8 mouse cellular contexts compared by ENCODE assay signal in the genomic region with DNA sequence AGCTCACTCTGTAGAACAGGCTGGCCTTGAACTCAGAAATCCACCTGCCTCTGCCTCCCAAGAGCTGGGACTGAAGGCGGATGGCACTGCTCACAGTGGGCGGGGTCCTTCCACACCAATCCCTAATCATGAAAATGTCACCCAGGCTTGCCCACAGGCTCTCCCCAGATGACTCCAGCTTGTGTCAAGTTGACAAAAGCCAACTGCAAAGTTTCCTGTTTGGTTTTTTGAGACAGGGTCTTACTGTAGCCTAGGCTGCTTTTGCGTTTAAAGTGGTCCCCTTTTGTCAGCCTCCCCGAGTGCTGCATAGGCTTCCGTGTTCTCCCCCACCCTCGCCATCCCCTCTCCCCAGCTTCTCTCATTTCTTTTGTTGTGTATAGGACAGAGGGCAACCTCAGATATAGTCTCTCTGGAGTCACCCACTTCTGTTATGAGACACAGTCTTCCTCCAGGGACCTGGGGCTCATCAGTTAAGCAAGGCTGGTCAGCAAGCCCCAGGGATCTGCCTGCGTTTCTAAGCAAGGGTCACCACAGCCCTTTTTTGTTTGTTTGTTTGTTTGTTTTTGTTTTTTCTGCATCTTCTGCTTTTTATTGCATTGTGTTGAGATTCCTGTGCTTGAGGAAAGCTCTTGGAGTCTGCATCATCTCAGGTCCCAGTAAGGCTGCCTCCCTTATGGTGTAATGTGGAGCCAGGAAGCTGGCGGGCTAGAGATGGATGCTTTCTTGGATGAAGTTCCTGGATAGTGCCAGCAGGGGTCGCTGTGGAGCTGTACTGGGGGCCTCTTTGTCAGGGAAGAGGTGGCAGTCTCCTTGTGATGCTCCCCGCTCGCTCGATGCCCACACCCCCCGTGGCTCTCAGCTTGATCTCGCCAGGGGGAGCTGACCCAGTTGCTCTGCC. TPM values are rescaled to one million over a fixed set of nuclear protein-coding genes. Genes with fewer than 3 reads are reported as not detected.
DNase-seq lines count a peak whose midpoint lies in the region; ATAC-seq and TF ChIP-seq lines count a peak whose summit lies in the region.

No protein-coding gene starts in this region.

- in situ Hi-C loops in ES-E14 (cut with MboI; ENCODE audit: low sequenced_read_pairs in 2 of 2, unreplicated experiment in 2 of 2) = loop anchor here (10.0 to 25.0 kb wide), 2 partner anchors 169 to 172 kb away; no protein-coding TSS in a partner anchor

- peaks cover 0 to 11% of the 10 kb centered on the region in 2 experiments; a peak in 1 of 4 replicates for H3K4me1 ChIP-seq in ES-E14 (ENCODE audit: control insufficient read depth in 2 of 2, insufficient read depth in 2 of 2, low read length in 2 of 2, poor library complexity in 1 of 2)
- peaks cover 14% of the 10 kb centered on the region for H3K4me1 ChIP-seq in cerebellum, adult 2 months (ENCODE audit: control insufficient read depth, insufficient read depth, low read length)
- peaks cover 13% of the 10 kb centered on the region; the same call in 1 of the 2 replicates for H3K4me1 ChIP-seq in forebrain, postnatal 0 days (ENCODE audit: insufficient read depth)
- H3K4me1 ChIP-seq in lung, embryonic 15.5 days = peaks cover 41% of the 10 kb centered on the region
- H3K4me1 ChIP-seq in thymus, adult 2 months (replicated peaks; ENCODE audit: control insufficient read depth, insufficient read depth, low read length) = peaks cover 2% of the 10 kb centered on the region; the same call in 1 of the 2 replicates

- H3K27ac ChIP-seq in ES-E14 (ENCODE audit: insufficient read depth, low read depth, low read length, poor library complexity, severe bottlenecking) = no peak overlapping the region
- H3K27ac ChIP-seq in cerebellum, adult 2 months (ENCODE audit: insufficient read depth, low read length) = peak overlapping the region; percentile 44; the same call in 1 of the 2 replicates
- H3K27ac ChIP-seq in forebrain, postnatal 0 days (ENCODE audit: low read depth, low read length) = peak overlapping the region; percentile 42; the same call in 1 of the 2 replicates
- H3K27ac ChIP-seq in layer of hippocampus, adult 2 months = peak overlapping the region; percentile 73; the same call in 1 of the 2 replicates
- H3K27ac ChIP-seq in lung, embryonic 15.5 days = no peak overlapping the region
- no peak overlapping the region for H3K27ac ChIP-seq in thymus, adult 2 months (ENCODE audit: control insufficient read depth, insufficient read depth, low read length)

- peak; percentile 89 for DNase-seq in ES-E14 (ENCODE audit: low read depth, low spot score)
- peak; percentile 88 to 96 for DNase-seq in cerebellum, adult 2 months
- DNase-seq in forebrain, postnatal 0 days = peak; percentile 95
- DNase-seq in heart, postnatal 4 days = peak; percentile 96
- DNase-seq in layer of hippocampus, adult 2 months (ENCODE audit: low spot score in 2 of 2) = peak; percentile 91 to 95
- peak; percentile 75 for DNase-seq in ovary, adult 18-20 months (ENCODE audit: low spot score)
- DNase-seq in thymus, adult 2 months = peak; percentile 87

- no peaks in the 10 kb centered on the region for H3K9me3 ChIP-seq in ES-E14 (ENCODE audit: control insufficient read depth, insufficient read depth, low read depth, low read length)
- H3K9me3 ChIP-seq in forebrain, postnatal 0 days (ENCODE audit: low read length) = no peaks in the 10 kb centered on the region
- no peaks in the 10 kb centered on the region for H3K9me3 ChIP-seq in lung, embryonic 15.5 days

- 42% methylated on average over 14 of the region's 14 CpGs for WGBS in cerebellum, adult 2 months
- 41% methylated on average over 14 of the region's 14 CpGs for WGBS in forebrain, postnatal 0 days
- WGBS in lung, embryonic 15.5 days = 36% methylated on average over 14 of the region's 14 CpGs
- WGBS in thymus, adult 2 months = 37% methylated on average over 14 of the region's 14 CpGs

- H3K27me3 ChIP-seq in cerebellum, adult 2 months (ENCODE audit: control insufficient read depth, insufficient read depth, low read length) = no peaks in the 10 kb centered on the region
- H3K27me3 ChIP-seq in forebrain, postnatal 0 days (ENCODE audit: insufficient read depth, low read length) = no peaks in the 10 kb centered on the region
- H3K27me3 ChIP-seq in lung, embryonic 15.5 days = no peaks in the 10 kb centered on the region
- no peaks in the 10 kb centered on the region for H3K27me3 ChIP-seq in thymus, adult 2 months (ENCODE audit: control insufficient read depth, insufficient read depth, low read length)

- no peak for TF ChIP-seq POLR2A in cerebellum, adult 2 months (IDR thresholded peaks at IDR 0.05; ENCODE audit: borderline replicate concordance, insufficient read depth, low read length)
- TF ChIP-seq POLR2A in thymus, adult 2 months (IDR thresholded peaks at IDR 0.05; ENCODE audit: control insufficient read depth, extremely low read depth, insufficient read depth, low read length, poor library complexity) = no peak

- peak; percentile 97 for TF ChIP-seq CTCF in cerebellum, adult 2 months (IDR thresholded peaks at IDR 0.05; ENCODE audit: borderline replicate concordance, insufficient read depth, low read depth, low read length)
- TF ChIP-seq CTCF in forebrain, postnatal 0 days (IDR thresholded peaks at IDR 0.05; ENCODE audit: low read depth) = peak; percentile 99
- TF ChIP-seq CTCF in layer of hippocampus, adult 2 months (conservative IDR thresholded peaks at IDR 0.05) = peak; percentile 92
- TF ChIP-seq CTCF in thymus, adult 2 months (IDR thresholded peaks at IDR 0.05; ENCODE audit: borderline replicate concordance, control insufficient read depth, extremely low read depth, insufficient read depth, low read length, poor library complexity) = peak; percentile 96

- H3K4me3 ChIP-seq in ES-E14 (ENCODE audit: insufficient read depth in 1 of 2, low read depth in 1 of 2, low read length in 2 of 2, poor library complexity in 1 of 2, severe bottlenecking in 1 of 2) = no peak overlapping the region; a peak in 1 of 4 replicates
- peak overlapping the region; percentile 39 for H3K4me3 ChIP-seq in cerebellum, adult 2 months (replicated peaks; ENCODE audit: insufficient read depth, low read depth, low read length)
- peak overlapping the region; percentile 16; the same call in 1 of the 2 replicates for H3K4me3 ChIP-seq in forebrain, postnatal 0 days (ENCODE audit: low read depth, low read length)
- no peak overlapping the region; the same call in 1 of the 2 replicates for H3K4me3 ChIP-seq in layer of hippocampus, adult 2 months
- no peak overlapping the region for H3K4me3 ChIP-seq in lung, embryonic 15.5 days
- H3K4me3 ChIP-seq in thymus, adult 2 months (ENCODE audit: control insufficient read depth, insufficient read depth, low read length) = no peak overlapping the region

- H3K9ac ChIP-seq in ES-E14 (ENCODE audit: insufficient read depth, low read depth, low read length, poor library complexity, severe bottlenecking) = no peak overlapping the region
- H3K9ac ChIP-seq in forebrain, postnatal 0 days = no peak overlapping the region
- H3K9ac ChIP-seq in lung, embryonic 15.5 days = no peak overlapping the region

- H3K4me2 ChIP-seq in forebrain, postnatal 0 days (ENCODE audit: low read depth) = peak overlapping the region; percentile 45
- H3K4me2 ChIP-seq in lung, embryonic 15.5 days = peak overlapping the region; percentile 46

- peak; percentile 91 for ATAC-seq in forebrain, postnatal 0 days
- ATAC-seq in lung, embryonic 15.5 days (ENCODE audit: borderline replicate concordance, extremely low read depth, low FRiP score, low TSS enrichment) = peak; percentile 41; the same call in 1 of the 2 replicates

- no peaks in the 10 kb centered on the region for H3K36me3 ChIP-seq in ES-E14 (ENCODE audit: control insufficient read depth, insufficient read depth, low read length, poor library complexity, severe bottlenecking)
- H3K36me3 ChIP-seq in forebrain, postnatal 0 days (ENCODE audit: insufficient read depth) = no peaks in the 10 kb centered on the region
- no peaks in the 10 kb centered on the region for H3K36me3 ChIP-seq in lung, embryonic 15.5 days
- H3K36me3 ChIP-seq in thymus, adult 2 months (ENCODE audit: control insufficient read depth, insufficient read depth, low read length) = no peaks in the 10 kb centered on the region

RNA-seq across cellular contexts. Expression of a gene that starts 10.4 kb away (rescaled TPM):
- 2.0 and 2.2 TPM in 2 replicates for total RNA-seq in ES-E14 (2012; rRNA removed)
- 13.7 and 14.2 TPM in 2 replicates for polyA plus RNA-seq in cerebellum, adult 2 months (2012; rRNA removed)
- total RNA-seq in forebrain, postnatal 0 days (2014; rRNA removed) = 1.5 and 3.3 TPM in 2 replicates
- polyA plus RNA-seq in forebrain, postnatal 0 days (2015; fragmentation: Nextera tagmentation; extraction: Ambion mirVana) = 3.4 and 4.8 TPM in 2 replicates
- 1 to 10 TPM; 1.1 to 1.5 TPM for total RNA-seq in heart, postnatal 4 days (2021)
- total RNA-seq in layer of hippocampus, adult 2 months (2021) = 1 to 10 TPM; 5.6 to 5.7 TPM
- 1.8 and 3.2 TPM in 2 replicates for polyA plus RNA-seq in lung, embryonic 15.5 days (2015; fragmentation: Nextera tagmentation; extraction: Ambion mirVana)
- polyA plus RNA-seq in thymus, adult 2 months (2012; rRNA removed) = 0.36 and 0.97 TPM in 2 replicates

RNA-seq across cellular contexts. Expression of a gene that starts 11.2 kb away (rescaled TPM):
- total RNA-seq in ES-E14 (2012; rRNA removed) = 0.37 and 0.40 TPM in 2 replicates
- 105 and 113 TPM in 2 replicates for polyA plus RNA-seq in cerebellum, adult 2 months (2012; rRNA removed)
- total RNA-seq in forebrain, postnatal 0 days (2014; rRNA removed) = 20.7 and 22.7 TPM in 2 replicates
- polyA plus RNA-seq in forebrain, postnatal 0 days (2015; fragmentation: Nextera tagmentation; extraction: Ambion mirVana) = 24.9 and 27.6 TPM in 2 replicates
- total RNA-seq in heart, postnatal 4 days (2021) = 10 to 100 TPM; 46.2 to 57.9 TPM
- 10 to 100 TPM; 71.9 to 73.5 TPM for total RNA-seq in layer of hippocampus, adult 2 months (2021)
- 11.2 and 11.9 TPM in 2 replicates for polyA plus RNA-seq in lung, embryonic 15.5 days (2015; fragmentation: Nextera tagmentation; extraction: Ambion mirVana)
- 9.4 and 14.0 TPM in 2 replicates for polyA plus RNA-seq in thymus, adult 2 months (2012; rRNA removed)

RNA-seq across cellular contexts. Expression of a gene that starts 16.1 kb away (rescaled TPM):
- total RNA-seq in ES-E14 (2012; rRNA removed) = 29.3 and 53.8 TPM in 2 replicates
- polyA plus RNA-seq in cerebellum, adult 2 months (2012; rRNA removed) = 1.9 and 2.2 TPM in 2 replicates
- 1.6 and 1.9 TPM in 2 replicates for total RNA-seq in forebrain, postnatal 0 days (2014; rRNA removed)
- polyA plus RNA-seq in forebrain, postnatal 0 days (2015; fragmentation: Nextera tagmentation; extraction: Ambion mirVana) = 0.75 and 0.97 TPM in 2 replicates
- total RNA-seq in heart, postnatal 4 days (2021) = 10 to 100 TPM; 16.4 to 17.5 TPM
- 1 to 10 TPM; 1.4 to 1.6 TPM for total RNA-seq in layer of hippocampus, adult 2 months (2021)
- polyA plus RNA-seq in lung, embryonic 15.5 days (2015; fragmentation: Nextera tagmentation; extraction: Ambion mirVana) = 12.5 and 13.5 TPM in 2 replicates
- 40.8 and 44.4 TPM in 2 replicates for polyA plus RNA-seq in thymus, adult 2 months (2012; rRNA removed)

RNA-seq across cellular contexts. Expression of a gene that starts 56.7 kb away (rescaled TPM):
- 0.16 and 0.94 TPM in 2 replicates for total RNA-seq in ES-E14 (2012; rRNA removed)
- 1.2 and 1.3 TPM in 2 replicates for polyA plus RNA-seq in cerebellum, adult 2 months (2012; rRNA removed)
- total RNA-seq in forebrain, postnatal 0 days (2014; rRNA removed) = 0.31 and 0.62 TPM in 2 replicates
- polyA plus RNA-seq in forebrain, postnatal 0 days (2015; fragmentation: Nextera tagmentation; extraction: Ambion mirVana) = 0.88 and 0.89 TPM in 2 replicates
- not detected for total RNA-seq in heart, postnatal 4 days (2021)
- total RNA-seq in layer of hippocampus, adult 2 months (2021) = 1 to 10 TPM in 1 of 2 experiments, under 1 TPM in 1; 0.27 to 1.2 TPM
- polyA plus RNA-seq in lung, embryonic 15.5 days (2015; fragmentation: Nextera tagmentation; extraction: Ambion mirVana) = not detected in 2 replicates
- not detected in 2 replicates for polyA plus RNA-seq in thymus, adult 2 months (2012; rRNA removed)

Comparison
In these comparisons a context has a peak if more than half of its experiments do, and no peak if none do; other contexts are left out.
1. H3K27ac ChIP-seq: peak in cerebellum, adult 2 months (single experiment), forebrain, postnatal 0 days (single experiment) and layer of hippocampus, adult 2 months (single experiment); none in ES-E14 (single experiment), lung, embryonic 15.5 days (single experiment) and thymus, adult 2 months (single experiment).
2. H3K4me3 ChIP-seq: peak in cerebellum, adult 2 months (single experiment) and forebrain, postnatal 0 days (single experiment); none in ES-E14 (0 of 2), layer of hippocampus, adult 2 months (single experiment), lung, embryonic 15.5 days (single experiment) and thymus, adult 2 months (single experiment).
3. RNA of a gene that starts 11.2 kb away (total RNA-seq): 71.9 to 73.5 TPM in layer of hippocampus, adult 2 months, 46.2 to 57.9 TPM in heart, postnatal 4 days and 20.7 to 22.7 TPM in forebrain, postnatal 0 days; 0.37 to 0.40 TPM in ES-E14; every median in the first group is over 10 times any median in the second.
4. Peak in every context shown above with its lines, with median percentiles within 50 percentile points of each other: DNase-seq and CTCF ChIP-seq.